Comparison of ENCODE assay signal across 29 mouse cellular contexts in the genomic region with DNA sequence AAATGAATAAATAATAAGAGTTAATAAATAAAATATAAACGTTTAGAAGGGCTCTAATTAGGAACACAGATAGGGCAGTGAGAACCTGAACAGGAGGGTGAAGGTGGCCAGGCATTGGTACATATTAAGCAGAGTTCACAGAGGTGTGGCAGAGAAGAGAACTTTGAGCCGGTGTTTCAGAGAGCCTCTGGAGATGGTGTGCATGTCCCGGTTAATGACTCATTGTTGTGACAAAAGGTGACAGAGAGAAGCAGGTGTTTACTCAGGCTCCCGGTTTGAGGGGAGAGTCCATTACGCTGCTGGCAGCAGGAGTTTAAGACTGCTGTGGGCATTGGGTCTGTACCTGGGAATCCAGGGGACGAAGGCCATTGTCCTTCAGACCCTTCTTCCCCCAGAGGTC. TPM values are rescaled to one million over a fixed set of nuclear protein-coding genes. Genes with fewer than 3 reads are reported as not detected.
DNase-seq lines count a peak whose midpoint lies in the region; ATAC-seq and TF ChIP-seq lines count a peak whose summit lies in the region.
"Had no signal": no experiment of that assay in that cellular context is flagged by ENCODE, and none has a peak within 500 bp of the region (broad histone marks: within the 10 kb centered on the region; RNA-seq: fewer than 3 reads in every experiment).

No protein-coding gene starts in this region.

- intact Hi-C loops in gastrocnemius, postnatal 36 days (cut with DNase I), result no loop called here

- no peaks in the 10 kb centered on the region for H3K36me3 ChIP-seq in liver, adult 2 months (ENCODE audit: control insufficient read depth, insufficient read depth, low read length)
- H3K36me3 ChIP-seq in liver, embryonic 12.5 days, result no peaks in the 10 kb centered on the region
- H3K36me3 ChIP-seq in intestine, embryonic 16.5 days (ENCODE audit: control insufficient read depth, insufficient read depth, low read length), result no peaks in the 10 kb centered on the region
- H3K36me3 ChIP-seq in kidney, embryonic 16.5 days (ENCODE audit: insufficient read depth, low read length), result no peaks in the 10 kb centered on the region
- H3K36me3 ChIP-seq in myocyte (ENCODE audit: control insufficient read depth, insufficient read depth), result no peaks in the 10 kb centered on the region
- no peaks in the 10 kb centered on the region for H3K36me3 ChIP-seq in forebrain, postnatal 0 days (ENCODE audit: insufficient read depth)
- H3K36me3 ChIP-seq: hindbrain, embryonic 10.5 days; hindbrain, embryonic 15.5 days; liver, embryonic 15.5 days; lung, embryonic 15.5 days; midbrain, embryonic 10.5 days; midbrain, embryonic 15.5 days had no signal

- no peaks in the 10 kb centered on the region for H3K27me3 ChIP-seq in liver, adult 2 months (ENCODE audit: control insufficient read depth, insufficient read depth, low read length)
- no peaks in the 10 kb centered on the region for H3K27me3 ChIP-seq in liver, embryonic 12.5 days (replicated peaks)
- no peaks in the 10 kb centered on the region for H3K27me3 ChIP-seq in intestine, embryonic 16.5 days (replicated peaks; ENCODE audit: control insufficient read depth, insufficient read depth, low read length)
- H3K27me3 ChIP-seq in kidney, embryonic 16.5 days (ENCODE audit: insufficient read depth, low read length), result no peaks in the 10 kb centered on the region
- no peaks in the 10 kb centered on the region for H3K27me3 ChIP-seq in myocyte (ENCODE audit: control insufficient read depth, insufficient read depth, insufficient read length)
- no peaks in the 10 kb centered on the region for H3K27me3 ChIP-seq in forebrain, postnatal 0 days (ENCODE audit: insufficient read depth, low read length)
- H3K27me3 ChIP-seq: forebrain, embryonic 13.5 days; hindbrain, embryonic 15.5 days; liver, embryonic 15.5 days; lung, embryonic 15.5 days; midbrain, embryonic 15.5 days had no signal

- H3K9me3 ChIP-seq in liver, embryonic 12.5 days (replicated peaks), result no peaks in the 10 kb centered on the region
- H3K9me3 ChIP-seq in intestine, embryonic 16.5 days (ENCODE audit: control insufficient read depth, low read length), result no peaks in the 10 kb centered on the region
- H3K9me3 ChIP-seq in kidney, embryonic 16.5 days (ENCODE audit: low read length), result no peaks in the 10 kb centered on the region
- H3K9me3 ChIP-seq in forebrain, postnatal 0 days (ENCODE audit: low read length), result no peaks in the 10 kb centered on the region
- H3K9me3 ChIP-seq: forebrain, embryonic 13.5 days; hindbrain, embryonic 10.5 days; hindbrain, embryonic 15.5 days; liver, embryonic 15.5 days; lung, embryonic 15.5 days; midbrain, embryonic 10.5 days; midbrain, embryonic 15.5 days had no signal

- no peak overlapping the region for H3K4me2 ChIP-seq in liver, embryonic 12.5 days
- no peak overlapping the region for H3K4me2 ChIP-seq in intestine, embryonic 16.5 days (ENCODE audit: low read depth, low read length)
- no peak overlapping the region for H3K4me2 ChIP-seq in kidney, embryonic 16.5 days (replicated peaks; ENCODE audit: low read depth, low read length)
- H3K4me2 ChIP-seq in myocyte (ENCODE audit: low read depth), result no peak overlapping the region
- no peak overlapping the region for H3K4me2 ChIP-seq in forebrain, postnatal 0 days (ENCODE audit: low read depth)
- H3K4me2 ChIP-seq: forebrain, embryonic 13.5 days; hindbrain, embryonic 15.5 days; liver, embryonic 15.5 days; lung, embryonic 15.5 days; midbrain, embryonic 15.5 days had no signal

- no peaks in the 10 kb centered on the region for H3K79me2 ChIP-seq in liver, adult 2 months (ENCODE audit: control insufficient read depth, insufficient read depth, low read length)
- H3K79me2 ChIP-seq in myocyte (ENCODE audit: control insufficient read depth, insufficient read depth), result no peaks in the 10 kb centered on the region

- TF ChIP-seq CTCF in liver, adult 2 months (IDR thresholded peaks at IDR 0.05; ENCODE audit: low read depth, low read length), result no peak
- TF ChIP-seq CTCF in forebrain, postnatal 0 days (IDR thresholded peaks at IDR 0.05; ENCODE audit: low read depth), result no peak

- no peak for TF ChIP-seq POLR2A in liver, adult 2 months (IDR thresholded peaks at IDR 0.05; ENCODE audit: extremely low read depth, insufficient read depth, low read length)
- TF ChIP-seq POLR2A in myocyte (IDR thresholded peaks at IDR 0.05; ENCODE audit: insufficient read length, low read depth), result no peak

- no peak overlapping the region for H3K27ac ChIP-seq in liver, adult 2 months (replicated peaks; ENCODE audit: insufficient read depth, low read depth, low read length)
- H3K27ac ChIP-seq in liver, embryonic 12.5 days, result no peak overlapping the region
- H3K27ac ChIP-seq in intestine, embryonic 16.5 days (ENCODE audit: low read length), result no peak overlapping the region
- H3K27ac ChIP-seq in kidney, embryonic 16.5 days (ENCODE audit: low read length), result no peak overlapping the region
- H3K27ac ChIP-seq in forebrain, postnatal 0 days (ENCODE audit: low read depth, low read length), result no peak overlapping the region
- H3K27ac ChIP-seq: forebrain, embryonic 13.5 days; gastrocnemius, adult 2 months; hindbrain, embryonic 10.5 days; hindbrain, embryonic 15.5 days; liver, embryonic 15.5 days; lung, embryonic 15.5 days; midbrain, embryonic 10.5 days; midbrain, embryonic 15.5 days had no signal

- H3K9ac ChIP-seq in liver, adult 2 months (ENCODE audit: low read depth, low read length), result no peak overlapping the region
- H3K9ac ChIP-seq in liver, embryonic 12.5 days, result no peak overlapping the region
- no peak overlapping the region for H3K9ac ChIP-seq in intestine, embryonic 16.5 days (ENCODE audit: low read depth, low read length)
- H3K9ac ChIP-seq in kidney, embryonic 16.5 days (replicated peaks; ENCODE audit: low read length), result no peak overlapping the region
- no peak overlapping the region for H3K9ac ChIP-seq in forebrain, postnatal 0 days
- H3K9ac ChIP-seq: forebrain, embryonic 13.5 days; hindbrain, embryonic 15.5 days; liver, embryonic 15.5 days; lung, embryonic 15.5 days; midbrain, embryonic 15.5 days had no signal

- no peak overlapping the region for H3K4me3 ChIP-seq in liver, adult 2 months (ENCODE audit: insufficient read depth, low read depth, low read length)
- no peak overlapping the region for H3K4me3 ChIP-seq in liver, embryonic 12.5 days
- H3K4me3 ChIP-seq in intestine, embryonic 16.5 days (ENCODE audit: low read length), result no peak overlapping the region
- no peak overlapping the region for H3K4me3 ChIP-seq in kidney, embryonic 16.5 days (ENCODE audit: low read length)
- H3K4me3 ChIP-seq in myocyte, result no peak overlapping the region
- no peak overlapping the region for H3K4me3 ChIP-seq in forebrain, postnatal 0 days (ENCODE audit: low read depth, low read length)
- H3K4me3 ChIP-seq: erythroblast, embryonic 14.5 days; forebrain, embryonic 13.5 days; gastrocnemius, adult 2 months; hindbrain, embryonic 10.5 days; hindbrain, embryonic 15.5 days; liver, embryonic 15.5 days; lung, embryonic 15.5 days; midbrain, embryonic 10.5 days; midbrain, embryonic 15.5 days had no signal

- H3ac ChIP-seq in myocyte (ENCODE audit: control insufficient read depth, insufficient read length), result no peak overlapping the region

- no peak for ATAC-seq in liver, embryonic 12.5 days
- ATAC-seq in intestine, embryonic 16.5 days, result peak; percentile 86
- ATAC-seq in kidney, embryonic 16.5 days (ENCODE audit: low FRiP score, low TSS enrichment), result peak; percentile 54; the same call in 1 of the 2 replicates
- no peak for ATAC-seq in forebrain, postnatal 0 days
- ATAC-seq: activated CD4-positive, CD25-positive, alpha-beta regulatory T cell, adult 4 months; forebrain, embryonic 13.5 days; inflammation-experienced regulatory T-cells, adult 6 months; midbrain, embryonic 15.5 days had no signal

- no peaks in the 10 kb centered on the region for H3K4me1 ChIP-seq in liver, adult 2 months (ENCODE audit: control insufficient read depth, insufficient read depth, low read length)
- no peaks in the 10 kb centered on the region for H3K4me1 ChIP-seq in liver, embryonic 12.5 days
- H3K4me1 ChIP-seq in intestine, embryonic 16.5 days (ENCODE audit: control insufficient read depth, insufficient read depth, low read length), result no peaks in the 10 kb centered on the region
- H3K4me1 ChIP-seq in kidney, embryonic 16.5 days (ENCODE audit: insufficient read depth, low read length), result no peaks in the 10 kb centered on the region
- H3K4me1 ChIP-seq in forebrain, postnatal 0 days (ENCODE audit: insufficient read depth), result no peaks in the 10 kb centered on the region
- H3K4me1 ChIP-seq: forebrain, embryonic 13.5 days; hindbrain, embryonic 10.5 days; hindbrain, embryonic 15.5 days; liver, embryonic 15.5 days; lung, embryonic 15.5 days; midbrain, embryonic 10.5 days; midbrain, embryonic 15.5 days had no signal

- peak; percentile 5 for DNase-seq in liver, adult 2 months (ENCODE audit: extremely low read depth, low read depth, low spot score)
- no peak for DNase-seq in gastrocnemius, postnatal 36 days
- no peak for DNase-seq in forebrain, postnatal 0 days
- DNase-seq in Muller cell, postnatal 12 days (ENCODE audit: inconsistent ontology term), result no peak
- DNase-seq: adrenal gland, adult 2 months; cerebellum, adult 2 months; cerebellum, postnatal 14 days; gastrocnemius, adult 2 months; heart, postnatal 14 days; left cerebral cortex, postnatal 4 days; right cerebral cortex, adult 18-20 months; right cerebral cortex, postnatal 4 days; thymus, adult 2 months; thymus, postnatal 4 days had no signal

- 16% methylated on average over 6 of the region's 6 CpGs for WGBS in liver, adult 2 months
- 61% methylated on average over 6 of the region's 6 CpGs for WGBS in liver, embryonic 12.5 days (ENCODE audit: insufficient replicate concordance)
- WGBS in intestine, embryonic 16.5 days, result 47% methylated on average over 6 of the region's 6 CpGs
- 56% methylated on average over 6 of the region's 6 CpGs for WGBS in kidney, embryonic 16.5 days
- WGBS in forebrain, postnatal 0 days, result 57% methylated on average over 6 of the region's 6 CpGs

RNA-seq across cellular contexts. Expression of a gene that starts 12.4 kb away (rescaled TPM):
- not detected in 2 replicates for total RNA-seq in liver, adult 2 months (2014; rRNA removed)
- not detected in 2 replicates for polyA plus RNA-seq in liver, adult 2 months (2012; rRNA removed)
- polyA plus RNA-seq in liver, embryonic 12.5 days (2016; fragmentation: Nextera tagmentation; extraction: Ambion mirVana), result 0.05 TPM in 1 of 2 replicates, not detected in the other
- 0.62 and 0.69 TPM in 2 replicates for polyA plus RNA-seq in intestine, embryonic 16.5 days (2015; fragmentation: Nextera tagmentation; extraction: Ambion mirVana)
- 1.1 TPM in 2 replicates for polyA plus RNA-seq in kidney, embryonic 16.5 days (2015; fragmentation: Nextera tagmentation; extraction: Ambion mirVana)
- polyA plus RNA-seq in myocyte (2012; fragmentation: generic; extraction: Trizol), result 2.5 TPM
- under 1 TPM; 0.77 to 0.79 TPM for total RNA-seq in gastrocnemius, postnatal 36 days (2021)
- 0.54 and 1.6 TPM in 2 replicates for total RNA-seq in forebrain, postnatal 0 days (2014; rRNA removed)
- polyA plus RNA-seq in forebrain, postnatal 0 days (2015; fragmentation: Nextera tagmentation; extraction: Ambion mirVana), result 0.09 and 0.31 TPM in 2 replicates
- total RNA-seq: megakaryocyte progenitor cell, adult 5-6 weeks had no signal
- polyA plus RNA-seq: activated CD4-positive, CD25-positive, alpha-beta regulatory T cell, adult 4 months; erythroblast, embryonic 14.5 days; forebrain, embryonic 13.5 days; inflammation-experienced regulatory T-cells, adult 6 months had no signal

RNA-seq across cellular contexts. Expression of a gene that starts 23.4 kb away (rescaled TPM):
- 0.20 TPM in 1 of 2 replicates, not detected in the other for total RNA-seq in liver, adult 2 months (2014; rRNA removed)
- polyA plus RNA-seq in liver, adult 2 months (2012; rRNA removed), result 0.09 and 0.34 TPM in 2 replicates
- 1.1 and 1.3 TPM in 2 replicates for polyA plus RNA-seq in liver, embryonic 12.5 days (2016; fragmentation: Nextera tagmentation; extraction: Ambion mirVana)
- polyA plus RNA-seq in intestine, embryonic 16.5 days (2015; fragmentation: Nextera tagmentation; extraction: Ambion mirVana), result 2.7 TPM in 2 replicates
- polyA plus RNA-seq in kidney, embryonic 16.5 days (2015; fragmentation: Nextera tagmentation; extraction: Ambion mirVana), result 4.1 and 4.2 TPM in 2 replicates
- polyA plus RNA-seq in myocyte (2012; fragmentation: generic; extraction: Trizol), result 21.8 TPM
- under 1 TPM; 0.44 to 0.77 TPM for total RNA-seq in gastrocnemius, postnatal 36 days (2021)
- total RNA-seq in forebrain, postnatal 0 days (2014; rRNA removed), result 29.9 and 34.0 TPM in 2 replicates
- 24.2 and 26.1 TPM in 2 replicates for polyA plus RNA-seq in forebrain, postnatal 0 days (2015; fragmentation: Nextera tagmentation; extraction: Ambion mirVana)
- polyA plus RNA-seq: erythroblast, embryonic 14.5 days had no signal

Comparison
In these comparisons a context has a peak if more than half of its experiments do, and no peak if none do; other contexts are left out.
1. ATAC-seq: peak in intestine, embryonic 16.5 days (single experiment) and kidney, embryonic 16.5 days (single experiment); none in liver, embryonic 12.5 days (single experiment) and forebrain, postnatal 0 days (single experiment).